8 mouse cellular contexts compared by ENCODE assay signal in the genomic region with DNA sequence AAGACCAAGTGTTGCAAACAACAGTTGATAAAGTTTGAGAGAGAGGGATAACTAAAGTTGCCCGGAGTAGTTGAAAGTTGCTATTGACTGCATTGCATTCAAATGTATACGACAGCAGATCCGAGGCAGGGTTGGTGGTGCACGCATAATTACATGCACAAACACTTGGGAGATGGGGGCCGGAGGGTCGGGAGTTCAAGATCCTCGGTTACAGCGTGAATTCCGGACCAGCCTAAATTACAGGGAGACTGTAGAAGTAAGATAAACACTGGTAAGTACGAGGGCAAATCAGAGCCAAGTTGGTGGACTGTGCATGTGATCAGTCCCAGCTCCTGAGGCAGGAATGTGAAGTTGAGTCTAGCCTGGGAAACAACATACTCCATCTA. TPM values are rescaled to one million over a fixed set of nuclear protein-coding genes. Genes with fewer than 3 reads are reported as not detected.
A peak's percentile ranks its signal among the peaks of the same experiment; 100 is the strongest.
DNase-seq lines count a peak whose midpoint lies in the region; ATAC-seq and TF ChIP-seq lines count a peak whose summit lies in the region.

No protein-coding gene starts in this region.

- no peak for DNase-seq in left cerebral cortex, adult 2 months (ENCODE audit: extremely low spot score in 1 of 2, low spot score in 2 of 2)
- DNase-seq in left cerebral cortex, adult 9 months (ENCODE audit: low spot score in 2 of 2) = no peak
- peak; percentile 11 for DNase-seq in c-Kit-positive CD71-positive TER-119-negative erythroid progenitor cells, embryonic 14.5 days (ENCODE audit: low read depth)
- DNase-seq in cerebellum, postnatal 14 days = no peak
- no peak for DNase-seq in urinary bladder, postnatal 25 days (ENCODE audit: low spot score)
- DNase-seq in retina, postnatal 1 day = no peak

- H3K4me3 ChIP-seq in left cerebral cortex, adult 2 months = peak overlapping the region; percentile 88

- no peak for TF ChIP-seq CTCF in left cerebral cortex, adult 2 months (IDR thresholded peaks at IDR 0.05)

- intact Hi-C loops in left cerebral cortex, adult 2 months (cut with DNase I) = no loop called here

- peak; percentile 8 for ATAC-seq in inflammation-experienced regulatory T-cells, adult 6 months
- ATAC-seq in monocyte, adult 5-6 weeks (replicated peaks; ENCODE audit: insufficient number of reproducible peaks, low FRiP score, low TSS enrichment, poor library complexity, severe bottlenecking) = peak; percentile 18; the same call in 1 of the 2 replicates

- no peak overlapping the region for H3K27ac ChIP-seq in left cerebral cortex, adult 2 months

RNA-seq across cellular contexts. Expression of gene Smn1, which starts 0.6 kb away (rescaled TPM):
- total RNA-seq in left cerebral cortex, adult 2 months (2021) = 10 to 100 TPM; 41.3 to 44.8 TPM
- 10 to 100 TPM; 28.5 to 34.4 (median 30.8) TPM for polyA plus RNA-seq in inflammation-experienced regulatory T-cells, adult 6 months (2017; shearing (Covaris generic))
- 31.8 to 46.9 TPM (median 41.1 TPM) in 3 replicates for total RNA-seq in monocyte, adult 5-6 weeks (2017)

RNA-seq across cellular contexts. Expression of gene Serf1, which starts 17.4 kb away (rescaled TPM):
- 10 to 100 TPM; 15.1 to 22.9 TPM for total RNA-seq in left cerebral cortex, adult 2 months (2021)
- polyA plus RNA-seq in inflammation-experienced regulatory T-cells, adult 6 months (2017; shearing (Covaris generic)) = 1 to 10 TPM; 4.0 to 5.4 (median 4.7) TPM
- 2.4 TPM in 1 of 3 replicates, not detected in the others for total RNA-seq in monocyte, adult 5-6 weeks (2017)

RNA-seq across cellular contexts. Expression of gene Bdp1, which starts 21.4 kb away (rescaled TPM):
- 10 to 100 TPM; 44.1 to 54.6 TPM for total RNA-seq in left cerebral cortex, adult 2 months (2021)
- polyA plus RNA-seq in inflammation-experienced regulatory T-cells, adult 6 months (2017; shearing (Covaris generic)) = 10 to 100 TPM; 16.5 to 26.2 (median 20.5) TPM
- total RNA-seq in monocyte, adult 5-6 weeks (2017) = 51.2 to 111 TPM (median 57.1 TPM) in 3 replicates
